Comparison of ENCODE assay signal across 23 mouse cellular contexts in the genomic region with DNA sequence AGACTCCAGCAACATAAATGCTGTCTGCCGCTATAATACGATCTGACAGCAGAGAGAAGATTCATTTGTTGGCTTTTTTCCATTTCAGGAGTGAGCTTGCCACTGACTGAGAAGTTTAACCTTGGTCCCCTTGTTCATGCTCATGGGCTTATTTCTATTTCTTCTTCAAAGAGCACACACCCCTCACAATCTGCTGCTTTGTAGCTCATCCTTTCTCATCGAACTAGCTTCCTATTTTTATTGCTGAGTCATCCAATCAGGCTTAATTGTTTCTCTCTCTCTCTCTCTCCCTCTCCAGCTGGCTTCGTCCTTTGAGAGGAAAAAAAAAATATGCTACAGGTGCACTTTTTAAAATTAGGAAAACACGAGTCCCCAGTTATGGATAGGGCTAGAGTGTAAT.
"Had no signal": no experiment of that assay in that cellular context is flagged by ENCODE, and none has a peak within 500 bp of the region (broad histone marks: within the 10 kb centered on the region; RNA-seq: fewer than 3 reads in every experiment).

No protein-coding gene starts in this region.

- H3K27ac ChIP-seq: limb, embryonic 10.5 days; limb, embryonic 13.5 days; liver, embryonic 12.5 days; liver, embryonic 15.5 days; lung, embryonic 15.5 days; midbrain, embryonic 10.5 days; neural tube, embryonic 12.5 days; neural tube, embryonic 15.5 days; stomach, postnatal 0 days had no signal

- H3K27me3 ChIP-seq: limb, embryonic 13.5 days; liver, embryonic 12.5 days; liver, embryonic 15.5 days; lung, embryonic 15.5 days; megakaryocyte, embryonic 14.5 days; neural tube, embryonic 12.5 days; neural tube, embryonic 15.5 days had no signal

- H3K4me2 ChIP-seq: limb, embryonic 13.5 days; liver, embryonic 12.5 days; liver, embryonic 15.5 days; lung, embryonic 15.5 days; neural tube, embryonic 12.5 days; neural tube, embryonic 15.5 days had no signal

- H3K4me1 ChIP-seq: limb, embryonic 10.5 days; limb, embryonic 13.5 days; liver, embryonic 12.5 days; liver, embryonic 15.5 days; lung, embryonic 15.5 days; megakaryocyte, embryonic 14.5 days; midbrain, embryonic 10.5 days; neural tube, embryonic 12.5 days; neural tube, embryonic 15.5 days had no signal

- H3K4me3 ChIP-seq: limb, embryonic 10.5 days; limb, embryonic 13.5 days; liver, embryonic 12.5 days; liver, embryonic 15.5 days; lung, embryonic 15.5 days; megakaryocyte, embryonic 14.5 days; midbrain, embryonic 10.5 days; neural tube, embryonic 12.5 days; neural tube, embryonic 15.5 days had no signal

- ATAC-seq: liver, embryonic 12.5 days had no signal

- H3K36me3 ChIP-seq: limb, embryonic 10.5 days; limb, embryonic 13.5 days; liver, embryonic 12.5 days; liver, embryonic 15.5 days; lung, embryonic 15.5 days; midbrain, embryonic 10.5 days; neural tube, embryonic 12.5 days; neural tube, embryonic 15.5 days had no signal

- H3K9ac ChIP-seq: limb, embryonic 13.5 days; liver, embryonic 12.5 days; liver, embryonic 15.5 days; lung, embryonic 15.5 days; neural tube, embryonic 12.5 days; neural tube, embryonic 15.5 days had no signal

- H3K9me3 ChIP-seq: limb, embryonic 10.5 days; limb, embryonic 13.5 days; liver, embryonic 12.5 days; liver, embryonic 15.5 days; lung, embryonic 15.5 days; megakaryocyte, embryonic 14.5 days; midbrain, embryonic 10.5 days; neural tube, embryonic 12.5 days; neural tube, embryonic 15.5 days had no signal

- DNase-seq: kidney, adult 18-20 months; kidney, adult 9 months; kidney, postnatal 14 days; kidney, postnatal 4 days; liver; lung, adult 18-20 months; lung, postnatal 10 days; lung, postnatal 36 days; midbrain, embryonic 14.5 days; right cerebral cortex, adult 18-20 months; right cerebral cortex, postnatal 14 days; right cerebral cortex, postnatal 4 days; thymus, postnatal 25 days had no signal
